In the genomic region with DNA sequence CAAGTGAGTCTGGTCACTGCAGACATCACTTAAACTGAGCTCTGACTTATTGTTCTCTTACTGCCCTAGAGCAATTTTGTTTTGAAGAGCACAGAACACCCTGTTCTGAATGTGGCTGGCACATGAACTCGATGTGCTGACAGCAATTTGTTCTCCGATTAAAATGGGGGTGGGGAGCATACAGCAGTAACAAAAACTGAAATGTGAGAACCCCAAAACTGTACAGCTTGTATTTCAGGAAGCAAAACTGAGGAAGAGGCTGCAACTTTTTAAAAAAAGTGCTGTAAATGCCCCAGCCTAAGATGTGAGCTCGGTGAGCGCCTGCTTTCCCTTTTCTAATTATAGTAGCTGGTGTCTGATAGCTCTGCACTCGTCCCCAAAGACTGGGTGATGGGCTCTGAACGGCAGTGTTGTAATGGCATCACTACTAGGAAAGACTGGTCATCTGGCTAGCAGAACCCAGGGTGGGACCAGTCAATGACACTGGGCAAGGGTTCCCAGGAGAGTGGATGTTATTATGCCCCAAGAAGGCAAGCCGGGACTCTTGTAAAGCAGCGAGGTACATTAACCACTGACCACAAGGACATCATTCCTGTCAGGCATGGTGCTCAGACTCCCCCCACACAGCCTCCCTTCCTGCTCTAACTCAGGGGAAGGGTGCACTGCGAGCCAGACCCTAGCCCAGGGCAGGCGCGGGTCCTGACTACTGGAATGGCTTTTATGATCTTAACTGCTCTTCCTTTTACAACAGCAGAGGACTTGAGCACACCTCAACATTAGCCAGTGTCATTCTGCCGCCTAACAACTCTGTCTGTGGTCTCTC, we compare ENCODE assay signal across 9 mouse cellular contexts. TPM values are rescaled to one million over a fixed set of nuclear protein-coding genes. Genes with fewer than 3 reads are reported as not detected.
A peak's percentile ranks its signal among the peaks of the same experiment; 100 is the strongest.
DNase-seq lines count a peak whose midpoint lies in the region; ATAC-seq and TF ChIP-seq lines count a peak whose summit lies in the region.
"Had no signal": no experiment of that assay in that cellular context is flagged by ENCODE, and none has a peak within 500 bp of the region (broad histone marks: within the 10 kb centered on the region; RNA-seq: fewer than 3 reads in every experiment).

No protein-coding gene starts in this region.

- no peak for TF ChIP-seq POLR2A in cerebellum, adult 2 months (IDR thresholded peaks at IDR 0.05; ENCODE audit: borderline replicate concordance, insufficient read depth, low read length)

- H3K9ac ChIP-seq in hindbrain, embryonic 11.5 days (ENCODE audit: low read depth, low read length), result no peak overlapping the region

- ATAC-seq in hindbrain, embryonic 11.5 days (ENCODE audit: low FRiP score), result no peak

- peak; percentile 55 for DNase-seq in kidney, adult 18-20 months
- DNase-seq in kidney, postnatal 10 days, result no peak
- peak; percentile 52 for DNase-seq in brain, adult 2 months (ENCODE audit: low read depth, low spot score)
- DNase-seq in heart, postnatal 10 days, result peak; percentile 61 to 70
- DNase-seq in lung, postnatal 25 days (ENCODE audit: low spot score), result peak; percentile 85
- DNase-seq in cerebellum, adult 2 months, result no peak
- DNase-seq in c-Kit-positive CD71-positive TER-119-positive erythroid progenitor cells, embryonic 14.5 days (ENCODE audit: low spot score), result no peak
- no peak for DNase-seq in hindbrain, embryonic 11.5 days (ENCODE audit: low spot score)

- intact Hi-C loops in heart, postnatal 10 days (cut with DNase I), result no loop called here

- H3K4me2 ChIP-seq in hindbrain, embryonic 11.5 days (replicated peaks; ENCODE audit: low read depth, low read length), result no peak overlapping the region

- H3K4me3 ChIP-seq in cerebellum, adult 2 months (replicated peaks; ENCODE audit: insufficient read depth, low read depth, low read length), result no peak overlapping the region
- H3K4me3 ChIP-seq in hindbrain, embryonic 11.5 days (ENCODE audit: low read depth, low read length), result no peak overlapping the region

- no peaks in the 10 kb centered on the region for H3K27me3 ChIP-seq in cerebellum, adult 2 months (ENCODE audit: control insufficient read depth, insufficient read depth, low read length)
- H3K27me3 ChIP-seq in hindbrain, embryonic 11.5 days (ENCODE audit: control insufficient read depth, insufficient read depth, low read length), result no peaks in the 10 kb centered on the region

- 77% methylated on average over 12 of the region's 12 CpGs for WGBS in cerebellum, adult 2 months
- 79% methylated on average over 12 of the region's 12 CpGs for WGBS in hindbrain, embryonic 11.5 days

- TF ChIP-seq CTCF in cerebellum, adult 2 months (IDR thresholded peaks at IDR 0.05; ENCODE audit: borderline replicate concordance, insufficient read depth, low read depth, low read length), result no peak

- no peaks in the 10 kb centered on the region for H3K36me3 ChIP-seq in hindbrain, embryonic 11.5 days (ENCODE audit: control insufficient read depth, insufficient read depth, low read length)

- H3K9me3 ChIP-seq in hindbrain, embryonic 11.5 days (ENCODE audit: control insufficient read depth, low read length), result no peaks in the 10 kb centered on the region

- H3K27ac ChIP-seq in cerebellum, adult 2 months (ENCODE audit: insufficient read depth, low read length), result no peak overlapping the region; the same call in 1 of the 2 replicates
- no peak overlapping the region for H3K27ac ChIP-seq in hindbrain, embryonic 11.5 days (ENCODE audit: low read depth, low read length)

- H3K4me1 ChIP-seq in cerebellum, adult 2 months (ENCODE audit: control insufficient read depth, insufficient read depth, low read length), result no peaks in the 10 kb centered on the region
- H3K4me1 ChIP-seq in hindbrain, embryonic 11.5 days (replicated peaks; ENCODE audit: control insufficient read depth, insufficient read depth, low read length), result no peaks in the 10 kb centered on the region

RNA-seq across cellular contexts. Expression of gene Tulp1, which starts 55.4 kb away (rescaled TPM):
- total RNA-seq in heart, postnatal 10 days (2021), result under 1 TPM; 0.86 to 0.94 TPM
- 0.29 TPM in 1 of 2 replicates, not detected in the other for polyA plus RNA-seq in cerebellum, adult 2 months (2012; rRNA removed)
- polyA plus RNA-seq in hindbrain, embryonic 11.5 days (2014; fragmentation: Nextera tagmentation; extraction: Ambion mirVana), result 2.9 and 4.1 TPM in 2 replicates
- total RNA-seq: layer of hippocampus, adult 18-20 months had no signal

Comparison
In these comparisons a context has a peak if more than half of its experiments do, and no peak if none do; other contexts are left out.
1. DNase-seq: peak in kidney, adult 18-20 months (single experiment), brain, adult 2 months (single experiment), heart, postnatal 10 days (2 of 2) and lung, postnatal 25 days (single experiment); none in kidney, postnatal 10 days (single experiment), cerebellum, adult 2 months (0 of 2), c-Kit-positive CD71-positive TER-119-positive erythroid progenitor cells, embryonic 14.5 days (single experiment) and hindbrain, embryonic 11.5 days (single experiment).